Mouse (Mus musculus): ENCODE measurements around the gene Tifab. TPM values are rescaled to one million over a fixed set of nuclear protein-coding genes. Genes with fewer than 3 reads are reported as not detected.

Gene Tifab
- polyA plus RNA-seq, 1 experiment from 2014 or later, result 1.1 TPM

GRCm38 (mm10) chr13:56135231-56136052 lies 43.2 kb downstream of the Tifab start:
- Histone ChIP-seq H3K27me3 (replicated peaks) (no peaks in the 10 kb centered on the region), H3K9me3 (replicated peaks) (no peaks in the 10 kb centered on the region), H3K4me3 (replicated peaks) (peak overlapping the region; percentile 96), H3K27ac (replicated peaks) (peak overlapping the region; percentile 87), H3K9ac (replicated peaks) (peak overlapping the region; percentile 94), H3K36me3 (no peaks in the 10 kb centered on the region), H3K4me1 (peaks cover 44% of the 10 kb centered on the region), H3K4me2 (peak overlapping the region; percentile 91)
- 2% methylated on average over 66 of the region's 89 CpGs for WGBS
- ATAC-seq (ENCODE audit: low FRiP score), result peak; percentile 89

DNA sequence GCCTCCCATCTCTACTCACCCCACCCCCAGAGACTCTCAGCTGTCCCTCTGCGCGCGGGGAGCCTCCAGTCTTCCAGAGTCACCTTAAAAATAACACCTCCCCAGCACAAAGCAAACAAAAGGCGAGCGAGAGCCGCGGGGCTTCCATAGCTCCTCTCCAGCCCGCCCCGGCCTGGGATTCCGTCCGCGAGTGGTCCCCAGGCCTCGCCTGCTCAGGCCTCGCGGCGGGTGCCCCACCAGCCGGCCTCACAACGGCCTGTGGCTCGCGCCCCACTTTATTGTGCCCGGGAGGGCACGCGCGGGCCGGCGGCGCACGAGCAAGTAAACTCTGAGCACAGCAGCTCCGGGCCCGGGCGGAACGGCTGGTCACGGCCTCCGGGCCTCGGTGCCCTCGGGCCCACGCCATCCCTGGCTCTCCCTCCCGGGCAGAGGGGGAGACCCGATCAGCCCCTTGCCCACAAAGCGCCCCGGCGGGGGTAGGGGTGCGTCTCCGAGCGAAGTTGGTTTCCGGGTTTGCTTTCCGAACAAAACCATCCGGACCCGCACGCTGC lies 44.0 kb downstream of the Tifab start:
- peak; percentile 56 for ATAC-seq (ENCODE audit: low FRiP score)
- peak overlapping the region; percentile 91 for H3K4me2 ChIP-seq
- peak overlapping the region; percentile 87 for H3K27ac ChIP-seq (replicated peaks)
- no peaks in the 10 kb centered on the region for H3K9me3 ChIP-seq (replicated peaks)
- peak overlapping the region; percentile 96 for H3K4me3 ChIP-seq (replicated peaks)
- H3K4me1 ChIP-seq, result peaks cover 44% of the 10 kb centered on the region
- H3K9ac ChIP-seq (replicated peaks), result peak overlapping the region; percentile 94
- under 1% methylated on average over 50 of the region's 50 CpGs for WGBS
- H3K27me3 ChIP-seq (replicated peaks), result no peaks in the 10 kb centered on the region
- no peaks in the 10 kb centered on the region for H3K36me3 ChIP-seq

DNA sequence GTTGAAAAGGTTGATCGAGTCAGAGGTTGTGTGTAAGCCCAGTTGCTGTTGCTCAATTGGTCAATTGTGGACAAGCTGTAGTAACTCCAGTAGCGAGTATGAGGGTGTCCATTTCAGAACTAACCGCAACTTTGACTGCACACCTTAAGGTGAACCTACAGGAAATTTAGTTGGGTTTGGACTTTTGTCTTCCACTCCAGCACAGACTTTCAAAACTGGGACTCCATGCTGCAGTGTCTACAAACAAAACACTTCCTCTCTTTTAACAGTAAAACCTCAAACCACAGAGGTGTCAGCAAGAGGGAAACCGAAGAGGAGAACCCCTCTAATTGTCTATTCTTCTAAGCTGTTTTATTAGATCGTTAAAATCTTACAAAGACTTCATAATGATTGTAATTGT lies 44.7 kb downstream of the Tifab start:
- WGBS, result 40% methylated on average over 5 of the region's 5 CpGs
- Histone ChIP-seq H3K9me3 (replicated peaks) (no peaks in the 10 kb centered on the region), H3K36me3 (no peaks in the 10 kb centered on the region), H3K4me3 (replicated peaks) (peak overlapping the region; percentile 96), H3K4me2 (peak overlapping the region; percentile 91), H3K9ac (replicated peaks) (no peak overlapping the region), H3K27me3 (replicated peaks) (no peaks in the 10 kb centered on the region), H3K4me1 (peaks cover 44% of the 10 kb centered on the region), H3K27ac (replicated peaks) (no peak overlapping the region)
- ATAC-seq (ENCODE audit: low FRiP score), result no peak

DNA sequence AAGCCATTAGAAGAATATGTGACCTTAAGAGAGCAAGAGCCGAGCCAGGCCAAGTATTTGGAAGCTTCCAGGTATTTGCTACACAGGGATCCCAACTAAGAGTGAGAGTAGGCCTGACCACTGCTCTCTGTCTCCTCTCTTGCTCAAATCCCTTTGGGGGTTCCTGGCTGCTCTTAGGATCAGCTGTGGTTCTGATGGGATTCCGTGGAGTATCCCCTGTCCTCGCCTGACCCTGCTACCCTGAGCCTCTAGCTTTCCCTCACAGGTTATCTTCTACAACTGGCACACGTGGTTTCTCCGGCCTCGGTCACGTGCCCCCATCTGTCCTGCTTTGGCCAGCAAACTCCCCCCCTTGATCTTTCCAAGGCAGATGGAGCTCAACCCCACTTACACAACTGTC lies 45.7 kb downstream of the Tifab start:
- Histone ChIP-seq H3K27me3 (replicated peaks) (no peaks in the 10 kb centered on the region), H3K9ac (replicated peaks) (no peak overlapping the region), H3K36me3 (peaks cover 6% of the 10 kb centered on the region), H3K4me3 (replicated peaks) (no peak overlapping the region), H3K27ac (replicated peaks) (no peak overlapping the region), H3K9me3 (replicated peaks) (no peaks in the 10 kb centered on the region), H3K4me2 (peak overlapping the region; percentile 91; the same call in 1 of the 2 replicates), H3K4me1 (peaks cover 44% of the 10 kb centered on the region)
- no peak for ATAC-seq (ENCODE audit: low FRiP score)
- WGBS, result 88% methylated on average over 7 of the region's 7 CpGs

GRCm38 (mm10) chr13:56132326-56132936 lies 46.3 kb downstream of the Tifab start:
- peak overlapping the region; percentile 91; the same call in 1 of the 2 replicates for H3K4me2 ChIP-seq
- H3K27me3 ChIP-seq (replicated peaks), result no peaks in the 10 kb centered on the region
- peaks cover 44% of the 10 kb centered on the region for H3K4me1 ChIP-seq
- no peaks in the 10 kb centered on the region for H3K9me3 ChIP-seq (replicated peaks)
- ATAC-seq (ENCODE audit: low FRiP score), result no peak
- no peak overlapping the region for H3K4me3 ChIP-seq (replicated peaks)
- peaks cover 11% of the 10 kb centered on the region for H3K36me3 ChIP-seq
- 0 out of 2 replicates have a peak overlapping the region, but pooled peaks have one; percentile 3 for H3K9ac ChIP-seq (replicated peaks)
- 74% methylated on average over 11 of the region's 11 CpGs for WGBS
- no peak overlapping the region for H3K27ac ChIP-seq (replicated peaks)

DNA sequence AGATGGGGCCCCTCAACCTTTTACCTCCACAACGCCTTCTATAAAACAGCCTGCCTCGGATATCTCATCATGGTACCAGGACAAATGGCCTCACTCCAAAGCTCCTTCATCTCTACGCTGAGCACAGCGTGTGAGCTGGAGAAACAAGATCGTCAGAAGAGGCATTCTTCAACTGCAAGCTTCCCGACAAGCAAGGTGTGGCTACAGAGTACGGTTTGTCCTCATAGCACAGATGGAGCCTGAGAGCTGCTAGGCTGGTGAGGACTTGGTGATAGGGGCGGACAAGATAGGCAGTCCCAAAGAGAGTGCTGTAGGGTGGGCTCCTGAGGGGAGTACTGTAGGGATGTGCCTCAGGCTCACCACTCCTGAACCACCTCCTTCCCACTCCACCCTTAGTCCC lies 48.1 kb downstream of the Tifab start:
- ATAC-seq (ENCODE audit: low FRiP score), result no peak
- H3K36me3 ChIP-seq, result peaks cover 30% of the 10 kb centered on the region
- H3K9me3 ChIP-seq (replicated peaks), result no peaks in the 10 kb centered on the region
- no peaks in the 10 kb centered on the region for H3K27me3 ChIP-seq (replicated peaks)
- peaks cover 37% of the 10 kb centered on the region for H3K4me1 ChIP-seq
- H3K9ac ChIP-seq (replicated peaks), result no peak overlapping the region
- no peak overlapping the region for H3K4me3 ChIP-seq (replicated peaks)
- H3K27ac ChIP-seq (replicated peaks), result no peak overlapping the region
- no peak overlapping the region for H3K4me2 ChIP-seq
- WGBS, result 88% methylated on average over 8 of the region's 8 CpGs

- no peak overlapping the region for H3K9ac ChIP-seq (replicated peaks)
- no peak overlapping the region for H3K27ac ChIP-seq (replicated peaks)
- no peak overlapping the region for H3K4me2 ChIP-seq
- peaks cover 39% of the 10 kb centered on the region for H3K36me3 ChIP-seq
- WGBS, result 97% methylated on average over 3 of the region's 3 CpGs
- ATAC-seq (ENCODE audit: low FRiP score), result no peak
- H3K4me3 ChIP-seq (replicated peaks), result no peak overlapping the region
- H3K9me3 ChIP-seq (replicated peaks), result no peaks in the 10 kb centered on the region
- H3K4me1 ChIP-seq, result peaks cover 36% of the 10 kb centered on the region
- no peaks in the 10 kb centered on the region for H3K27me3 ChIP-seq (replicated peaks)
Measured at GRCm38 (mm10) chr13:56129578-56129977, 49.1 kb downstream of the Tifab start.

GRCm38 (mm10) chr13:56129014-56129413 lies 49.7 kb downstream of the Tifab start:
- no peak overlapping the region for H3K4me3 ChIP-seq (replicated peaks)
- H3K27ac ChIP-seq (replicated peaks), result no peak overlapping the region
- H3K9ac ChIP-seq (replicated peaks), result no peak overlapping the region
- H3K4me1 ChIP-seq, result peaks cover 33% of the 10 kb centered on the region
- no peak overlapping the region for H3K4me2 ChIP-seq
- H3K9me3 ChIP-seq (replicated peaks), result no peaks in the 10 kb centered on the region
- no peaks in the 10 kb centered on the region for H3K27me3 ChIP-seq (replicated peaks)
- WGBS, result 86% methylated on average over 4 of the region's 4 CpGs
- H3K36me3 ChIP-seq, result peaks cover 45% of the 10 kb centered on the region
- no peak for ATAC-seq (ENCODE audit: low FRiP score)

DNA sequence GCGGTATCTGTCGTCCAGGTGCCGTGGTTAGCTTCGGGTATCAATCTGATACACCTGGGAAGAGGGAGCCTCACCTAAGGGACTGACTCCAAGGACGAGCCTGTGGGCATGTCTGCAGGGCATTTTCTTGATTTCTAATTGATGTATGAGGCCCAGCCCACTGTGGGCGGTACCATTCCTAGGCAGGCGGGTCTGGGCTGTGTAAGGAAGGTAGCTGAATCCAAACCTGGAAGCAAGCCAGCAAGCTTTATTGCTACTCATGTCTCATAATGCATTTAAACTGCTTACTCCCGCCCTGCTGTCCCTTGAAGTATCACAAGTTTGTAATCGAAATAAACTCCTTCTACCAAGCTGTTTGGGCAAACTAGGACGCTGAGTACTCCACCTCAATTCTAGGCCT lies 53.1 kb downstream of the Tifab start:
- Histone ChIP-seq H3K4me3 (replicated peaks) (no peak overlapping the region), H3K36me3 (peaks cover 65% of the 10 kb centered on the region), H3K4me2 (no peak overlapping the region), H3K27me3 (replicated peaks) (no peaks in the 10 kb centered on the region), H3K9ac (replicated peaks) (no peak overlapping the region), H3K4me1 (0 out of 2 replicates have a peak, but pooled peaks cover 7% of the 10 kb centered on the region), H3K27ac (replicated peaks) (no peak overlapping the region), H3K9me3 (replicated peaks) (no peaks in the 10 kb centered on the region)
- no peak for ATAC-seq (ENCODE audit: low FRiP score)
- 95% methylated on average over 10 of the region's 10 CpGs for WGBS

Other genes with a start within 250 kb of the Tifab start
- 244 and 272 TPM in 2 replicates for gene H2afy, start 42.5 kb downstream of the Tifab start, polyA plus RNA-seq (2015; fragmentation: Nextera tagmentation; extraction: Ambion mirVana)
- 0.18 TPM in 1 of 2 replicates, not detected in the other for gene Neurog1, start 73.3 kb upstream of the Tifab start, polyA plus RNA-seq (2015; fragmentation: Nextera tagmentation; extraction: Ambion mirVana)
- gene Cxcl14, start 117.7 kb upstream of the Tifab start, polyA plus RNA-seq (2015; fragmentation: Nextera tagmentation; extraction: Ambion mirVana), result 3.9 and 4.9 TPM in 2 replicates
- gene Gm3045, start 247.7 kb upstream of the Tifab start, polyA plus RNA-seq (2015; fragmentation: Nextera tagmentation; extraction: Ambion mirVana), result not detected in 2 replicates

Measured in neural tube, embryonic 15.5 days (tissue).